Mouse (Mus musculus) CH12F3 (cell line): ENCODE results near the gene Morc3.
"Not testable (repeated sequence)": the region's sequence is repeated elsewhere in the genome, so short reads cannot be mapped to it uniquely, and the experiment has no call there.

Experiments used
- in situ Hi-C: fragments of 300-500 bp; cut with MboI; formaldehyde crosslinking; loops from 2 replicates; pipeline ENCODE4 v1.14.3; 2020; ENCODE audit warnings: low sequenced_read_pairs

The Morc3 gene

GRCm38 (mm10) chr16:93818691-93819324 lies 13.1 kb upstream of the Morc3 start:
- in situ Hi-C loops: no loop called here

GRCm38 (mm10) chr16:93819325-93819696 lies 12.6 kb upstream of the Morc3 start:
- in situ Hi-C loops: no loop called here

GRCm38 (mm10) chr16:93820040-93820439 lies 11.9 kb upstream of the Morc3 start:
- in situ Hi-C loops: no loop called here

- in situ Hi-C loops: no loop called here
Observed at GRCm38 (mm10) chr16:93821706-93822105, 10.2 kb upstream of the Morc3 start.

GRCm38 (mm10) chr16:93822433-93823225 lies 9.3 kb upstream of the Morc3 start:
- in situ Hi-C loops: not testable (repeated sequence)

GRCm38 (mm10) chr16:93824799-93825198 lies 7.1 kb upstream of the Morc3 start:
- in situ Hi-C loops: no loop called here

GRCm38 (mm10) chr16:93825463-93825862 lies 6.5 kb upstream of the Morc3 start:
- in situ Hi-C loops: no loop called here

- in situ Hi-C loops: no loop called here
Observed at GRCm38 (mm10) chr16:93826054-93826453, 5.9 kb upstream of the Morc3 start.

GRCm38 (mm10) chr16:93826478-93826877 lies 5.4 kb upstream of the Morc3 start:
- in situ Hi-C loops: not testable (repeated sequence)

GRCm38 (mm10) chr16:93826909-93827308 lies 5.0 kb upstream of the Morc3 start:
- in situ Hi-C loops: no loop called here

- in situ Hi-C loops: no loop called here
Observed at GRCm38 (mm10) chr16:93829526-93829925, 2.4 kb upstream of the Morc3 start.

- in situ Hi-C loops: no loop called here
Observed at GRCm38 (mm10) chr16:93830071-93830470, 1.9 kb upstream of the Morc3 start.

GRCm38 (mm10) chr16:93830916-93831315 lies 1.0 kb upstream of the Morc3 start:
- in situ Hi-C loops: no loop called here

GRCm38 (mm10) chr16:93832451-93833276 lies 743 bp downstream of the Morc3 start:
- in situ Hi-C loops: no loop called here

GRCm38 (mm10) chr16:93833551-93833950 lies 1.6 kb downstream of the Morc3 start:
- in situ Hi-C loops: no loop called here

- in situ Hi-C loops: no loop called here
Observed at GRCm38 (mm10) chr16:93834076-93834475, 2.2 kb downstream of the Morc3 start.

- in situ Hi-C loops: no loop called here
Observed at GRCm38 (mm10) chr16:93839049-93839448, 7.1 kb downstream of the Morc3 start.

- in situ Hi-C loops: no loop called here
Observed at GRCm38 (mm10) chr16:93850527-93850926, 18.6 kb downstream of the Morc3 start.

GRCm38 (mm10) chr16:93859967-93860366 lies 28.0 kb downstream of the Morc3 start:
- in situ Hi-C loops: no loop called here

- in situ Hi-C loops: no loop called here
Observed at GRCm38 (mm10) chr16:93860686-93861085, 28.8 kb downstream of the Morc3 start.

GRCm38 (mm10) chr16:93874841-93875240 lies 42.9 kb downstream of the Morc3 start:
- in situ Hi-C loops: no loop called here
